Mouse (Mus musculus) spleen, embryonic (tissue): ENCODE measurements at regions not wholly inside any gene's neighbourhood (a gene's known extent, or its start where the extent isn't known, plus 50 kb on each side); places are given as distances from the start of the nearest gene placed in this dataset.

Experiments used
- CTCF ChIA-PET: fragments of 350-600 bp; sonication (Branson Sonifier 250); formaldehyde crosslinking; loops from one replicate; lab custom pipeline; 2022; lab: Charles Lee

DNA sequence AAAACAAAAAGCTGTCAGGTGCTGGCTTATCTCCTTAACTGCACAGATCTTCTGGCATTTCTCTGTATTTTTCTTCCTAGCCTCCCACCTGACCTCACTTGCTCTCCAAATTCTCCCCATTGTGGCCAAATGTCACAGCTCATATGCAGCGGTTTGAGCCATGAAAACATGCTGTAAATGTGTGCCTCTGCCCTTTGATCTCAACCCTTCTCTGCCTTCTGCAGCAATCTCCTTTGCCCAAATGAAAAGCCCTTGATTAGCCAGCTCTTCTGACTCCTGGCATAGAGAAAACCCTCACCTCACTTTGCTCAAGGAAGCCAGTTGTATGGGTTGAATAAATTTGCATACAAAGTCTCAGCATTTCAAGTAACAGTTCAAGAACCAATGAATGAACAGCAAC is 546.1 kb upstream of the Mgmt start:
- CTCF ChIA-PET: no interaction called here

DNA sequence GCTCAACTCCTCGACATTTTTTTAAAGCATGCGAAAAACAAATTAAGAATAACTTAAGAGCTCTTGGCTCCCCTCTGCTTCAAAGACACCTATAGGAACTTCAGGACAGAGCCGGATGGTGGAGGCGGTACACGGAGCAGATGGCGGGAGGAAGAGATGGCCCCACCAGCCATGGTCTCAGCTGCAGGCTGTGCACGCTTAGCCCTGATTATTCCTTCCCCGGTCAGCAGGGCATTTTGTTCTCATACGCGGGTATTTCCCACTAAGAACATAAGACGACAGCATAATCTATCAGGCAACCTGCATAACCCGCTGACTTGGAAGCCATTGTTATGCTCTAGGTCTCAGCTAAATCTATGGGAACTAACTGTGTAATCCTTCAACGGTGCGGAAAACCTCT is 544.8 kb upstream of the Mgmt start:
- CTCF ChIA-PET: no interaction called here

DNA sequence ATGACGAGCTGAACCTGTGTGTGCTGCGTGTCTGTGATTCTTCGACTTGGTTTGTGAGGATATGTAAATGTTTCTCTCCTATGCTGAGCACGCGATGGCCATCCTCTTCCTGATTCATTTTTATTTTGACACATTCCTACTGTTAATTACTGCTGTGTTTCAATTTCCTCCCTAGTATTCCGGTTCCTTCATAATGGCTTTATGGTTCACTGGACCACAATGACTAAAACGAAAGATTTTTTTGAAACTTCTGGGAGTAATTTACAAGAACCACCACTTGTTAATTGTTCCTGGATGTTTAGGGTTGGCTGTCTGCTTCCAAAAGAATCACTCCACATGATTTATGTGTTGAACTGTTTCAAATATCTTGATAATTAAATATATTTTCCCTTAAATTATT is 537.4 kb upstream of the Mgmt start:
- CTCF ChIA-PET: no interaction called here

DNA sequence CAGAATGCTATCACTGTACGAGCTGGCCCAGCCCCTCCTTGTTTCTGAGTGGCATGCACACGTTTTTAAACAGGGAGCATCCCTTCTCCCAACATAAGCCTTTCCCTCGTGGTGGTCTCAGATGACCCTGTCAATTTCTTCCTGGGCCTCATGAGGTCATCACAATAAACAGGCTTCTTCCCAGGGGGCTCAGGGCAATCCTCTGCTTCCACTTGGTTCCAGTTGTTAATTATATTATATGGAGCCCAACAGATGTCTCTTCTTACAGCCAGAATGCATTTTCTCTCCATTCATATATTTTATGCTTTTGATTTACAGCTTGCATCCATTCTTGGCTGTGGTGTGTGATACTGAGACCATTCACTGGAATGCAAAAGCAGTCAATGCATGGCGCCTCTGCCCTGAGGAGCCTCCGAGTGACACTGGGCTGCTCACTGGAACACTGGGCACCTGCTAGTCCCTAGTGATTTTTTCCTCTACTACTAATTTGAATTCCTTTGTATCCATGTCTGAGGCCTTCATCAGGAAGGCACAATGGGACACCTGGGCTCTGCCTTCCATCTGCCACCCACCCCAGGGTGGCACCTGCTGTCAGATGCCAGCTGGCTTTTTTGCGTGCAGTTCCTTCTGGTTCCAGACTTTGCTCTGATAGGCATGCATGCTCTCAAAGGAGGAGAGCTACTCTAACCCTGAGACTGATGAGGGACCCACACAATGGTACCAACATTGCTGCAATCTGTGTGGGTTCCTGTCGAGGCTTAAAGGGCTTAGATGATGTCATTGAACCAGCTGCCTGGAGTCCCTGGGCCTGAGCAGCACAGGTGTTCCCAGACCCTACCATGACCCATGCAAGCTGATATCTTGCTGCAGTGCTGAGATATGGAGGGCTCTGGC is 528.8 kb upstream of the Mgmt start:
- CTCF ChIA-PET: no interaction called here

DNA sequence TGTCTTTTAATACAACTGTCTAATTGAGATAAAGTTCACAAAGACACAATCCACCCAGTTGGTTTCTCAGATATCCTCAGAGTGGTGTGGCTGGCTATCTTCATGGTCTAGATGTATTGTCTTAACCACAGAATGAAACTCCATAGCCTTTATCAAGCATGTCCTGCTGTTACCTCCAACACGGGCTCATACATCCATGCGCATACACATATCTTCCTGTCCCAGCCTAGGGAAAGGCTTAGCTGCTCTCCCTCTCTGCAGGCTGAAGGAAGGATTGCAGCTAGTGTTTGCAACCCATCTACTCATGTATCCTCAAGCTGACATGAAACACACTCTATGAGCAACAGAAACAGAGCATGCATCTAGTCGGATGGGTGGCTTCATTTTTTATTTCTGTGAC is 517.2 kb upstream of the Mgmt start:
- CTCF ChIA-PET: no interaction called here

DNA sequence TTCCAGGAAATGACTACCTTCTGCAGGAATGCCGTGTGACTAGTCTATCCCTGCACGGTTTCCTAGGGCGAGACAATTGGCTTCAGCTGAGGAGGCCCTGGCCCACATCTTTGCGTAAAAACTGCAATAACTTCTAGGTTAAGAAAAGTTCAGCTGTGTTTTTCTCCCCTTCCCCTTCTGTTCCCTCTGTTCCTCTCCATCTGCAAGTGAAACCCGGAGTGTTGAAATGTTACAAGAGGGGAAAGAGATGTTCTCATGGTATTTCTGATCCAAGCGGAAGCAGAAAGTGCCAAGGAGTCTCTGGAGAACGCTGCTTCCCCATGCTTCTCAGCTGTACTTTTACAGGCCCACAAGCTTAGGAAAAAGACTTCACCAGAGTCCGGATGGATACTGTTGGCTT is 516.7 kb upstream of the Mgmt start:
- CTCF ChIA-PET: no interaction called here

DNA sequence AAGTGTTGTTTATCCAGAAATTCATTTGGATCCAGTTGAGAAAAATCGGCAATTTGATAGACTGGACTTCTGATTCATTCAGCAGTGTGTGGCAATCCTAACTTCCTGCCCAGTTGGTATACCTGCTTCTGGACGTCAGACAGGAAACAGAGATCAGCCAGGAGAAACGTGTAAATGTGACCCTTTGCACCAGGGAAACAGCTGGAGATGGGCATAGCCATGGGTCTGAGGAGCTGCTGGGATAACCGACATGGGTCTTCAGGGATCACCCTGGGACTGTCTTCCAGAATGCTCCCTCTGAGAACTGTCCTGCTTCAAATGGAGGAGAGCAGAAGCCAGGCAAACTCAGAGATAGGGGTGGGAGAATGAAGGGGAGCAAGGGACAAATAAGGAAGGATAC is 516.1 kb upstream of the Mgmt start:
- CTCF ChIA-PET: no interaction called here

DNA sequence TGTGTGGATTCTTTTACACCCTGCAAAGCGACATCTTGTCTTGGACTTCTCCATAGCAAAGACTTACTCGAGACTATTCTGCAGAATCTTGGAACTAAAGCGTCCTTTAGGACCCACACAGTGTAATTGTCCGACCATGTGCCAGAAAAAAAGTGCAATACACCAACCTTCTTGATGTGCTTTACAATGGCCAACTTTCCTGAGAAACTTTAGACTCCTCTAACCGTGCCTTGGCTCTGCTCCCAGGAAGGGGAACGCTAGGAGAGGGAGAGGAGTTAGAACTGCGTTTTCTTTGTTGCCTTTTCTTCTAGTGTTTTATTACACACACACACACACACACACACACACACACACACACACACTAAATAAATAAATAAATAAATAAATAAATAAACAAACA is 515.1 kb upstream of the Mgmt start:
- CTCF ChIA-PET: no interaction called here

DNA sequence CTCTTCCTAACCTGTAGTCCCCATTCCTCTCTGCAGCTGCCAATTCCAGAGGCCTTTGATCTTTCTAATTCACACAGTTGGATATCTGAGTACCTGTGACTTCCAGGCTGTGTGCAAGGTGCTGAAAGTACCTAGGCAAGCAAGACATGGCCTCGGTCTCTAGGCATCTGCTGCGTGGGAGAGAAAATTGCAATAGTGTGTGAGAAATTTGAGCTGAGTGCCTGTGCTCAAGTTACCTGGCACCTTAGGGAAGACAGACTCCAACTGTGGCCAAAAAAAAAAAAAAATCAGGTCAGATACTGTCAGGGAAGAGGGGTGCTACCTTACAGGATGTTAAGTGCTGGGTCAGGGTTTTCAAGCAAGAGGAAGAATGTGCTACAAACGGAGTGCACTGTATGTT is 514.7 kb upstream of the Mgmt start:
- CTCF ChIA-PET: no interaction called here

DNA sequence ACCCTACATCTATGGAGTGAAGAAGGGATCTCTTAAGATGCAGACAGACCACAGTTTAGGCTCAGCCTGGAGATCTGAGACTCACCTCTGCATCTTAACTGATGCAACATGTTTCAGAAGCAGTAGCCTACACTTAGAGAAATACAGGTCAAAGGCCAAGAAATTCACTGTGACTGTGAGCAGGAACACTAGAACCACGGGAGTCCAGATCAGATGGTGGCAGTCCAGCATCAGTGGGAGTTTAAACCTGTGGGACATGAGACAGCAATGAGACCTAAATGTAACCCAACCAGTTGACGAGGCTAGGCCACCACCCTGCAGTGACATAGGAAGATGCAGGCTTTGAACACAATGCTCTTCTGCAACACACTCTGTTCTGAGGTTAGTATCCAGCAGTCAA is 511.1 kb upstream of the Mgmt start:
- CTCF ChIA-PET: no interaction called here

DNA sequence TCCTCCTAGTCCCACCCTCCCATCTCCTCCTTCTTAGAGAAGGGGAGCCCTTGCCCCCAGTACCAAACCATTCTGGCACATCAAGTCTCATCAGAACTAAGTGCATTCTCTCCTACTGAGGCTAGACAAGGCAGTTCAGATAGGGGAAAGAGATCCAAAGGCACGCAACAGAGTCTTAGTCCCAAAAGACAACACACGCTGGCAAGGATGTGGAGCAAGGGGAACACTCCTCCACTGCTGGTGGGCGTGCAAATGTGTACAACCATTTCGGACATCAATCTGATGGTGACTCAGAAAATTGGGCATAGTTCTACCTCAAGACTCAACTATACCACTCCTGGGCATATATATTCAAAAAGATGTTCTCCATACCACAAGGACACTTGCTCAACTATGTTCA is 506.7 kb upstream of the Mgmt start:
- CTCF ChIA-PET: no interaction called here

DNA sequence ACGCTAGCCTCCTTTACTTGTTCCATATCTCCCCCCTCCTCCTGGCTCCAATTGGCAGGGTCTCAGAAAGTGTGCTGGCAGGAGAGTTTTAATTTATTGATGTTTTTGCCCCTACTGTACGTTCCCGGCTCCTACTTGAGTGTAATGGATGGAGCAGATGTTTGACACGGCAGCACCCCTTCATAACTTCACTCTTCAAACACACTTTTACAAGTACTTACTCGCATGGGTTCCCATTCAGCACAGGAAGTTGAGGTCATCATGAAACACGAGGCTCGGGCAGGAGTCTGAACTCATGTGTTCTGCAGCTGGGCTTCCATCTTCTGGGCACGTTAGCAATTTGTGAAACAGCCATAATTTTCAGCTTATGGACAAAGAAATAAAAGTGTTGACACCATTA is 504.3 kb upstream of the Mgmt start:
- CTCF ChIA-PET: no interaction called here

DNA sequence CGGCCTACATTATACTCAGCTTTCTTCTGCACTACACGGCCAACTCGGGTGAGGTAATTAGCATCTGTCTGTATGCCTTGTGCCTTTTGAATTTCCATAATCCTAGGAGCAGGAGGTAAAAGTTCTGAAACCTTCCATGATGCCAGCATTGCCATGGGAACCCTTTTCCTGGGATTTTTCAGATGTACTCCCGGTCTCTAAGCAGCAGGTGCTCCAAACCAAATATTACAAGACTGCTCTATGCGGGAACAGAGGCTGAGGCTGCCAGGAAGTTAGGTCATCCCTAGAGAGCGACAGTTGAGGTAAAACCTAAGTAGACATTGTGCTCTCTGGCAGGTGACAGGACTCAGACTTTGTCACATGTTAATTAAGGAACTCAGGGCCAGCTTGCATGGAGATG is 501.0 kb upstream of the Mgmt start:
- CTCF ChIA-PET: no interaction called here

DNA sequence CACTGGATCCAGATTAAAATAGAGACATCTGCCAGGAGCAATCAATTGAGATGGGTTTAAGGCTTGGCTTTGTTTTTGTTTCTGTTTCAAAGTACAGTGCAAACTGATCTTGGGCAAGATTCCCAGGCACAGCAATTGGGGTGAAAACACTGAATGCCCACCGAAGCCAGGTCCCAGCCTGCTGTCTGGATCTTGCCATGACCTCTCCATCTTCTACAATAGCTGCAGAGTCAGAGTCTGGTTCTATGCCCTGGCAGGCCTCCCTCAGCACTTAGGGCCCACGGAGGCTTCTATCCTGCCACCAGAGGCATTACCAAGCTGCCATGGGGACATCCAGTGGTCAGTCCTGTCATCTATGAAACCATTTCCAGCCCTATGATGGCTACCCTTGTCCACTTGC is 498.6 kb upstream of the Mgmt start:
- CTCF ChIA-PET: no interaction called here

DNA sequence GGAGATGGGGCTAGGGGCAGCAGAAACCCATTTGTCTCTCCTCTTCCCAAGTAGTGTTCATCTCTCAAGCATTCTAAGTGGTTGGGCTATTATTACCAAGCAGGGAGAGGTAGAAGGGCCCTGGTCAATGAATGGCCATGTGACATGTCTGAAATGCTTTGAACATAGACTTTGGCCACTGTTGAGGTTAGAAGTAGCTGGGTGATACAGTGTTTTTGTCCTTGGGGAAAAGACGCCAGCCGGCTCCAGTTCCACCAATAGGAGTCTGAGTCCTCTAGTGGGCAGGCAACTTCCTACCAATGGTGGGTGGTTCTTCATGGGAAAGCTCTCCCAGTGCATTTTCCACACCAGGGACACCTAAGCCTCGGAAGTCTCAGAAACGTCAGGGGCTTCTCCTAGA is 497.3 kb upstream of the Mgmt start:
- CTCF ChIA-PET: no interaction called here

DNA sequence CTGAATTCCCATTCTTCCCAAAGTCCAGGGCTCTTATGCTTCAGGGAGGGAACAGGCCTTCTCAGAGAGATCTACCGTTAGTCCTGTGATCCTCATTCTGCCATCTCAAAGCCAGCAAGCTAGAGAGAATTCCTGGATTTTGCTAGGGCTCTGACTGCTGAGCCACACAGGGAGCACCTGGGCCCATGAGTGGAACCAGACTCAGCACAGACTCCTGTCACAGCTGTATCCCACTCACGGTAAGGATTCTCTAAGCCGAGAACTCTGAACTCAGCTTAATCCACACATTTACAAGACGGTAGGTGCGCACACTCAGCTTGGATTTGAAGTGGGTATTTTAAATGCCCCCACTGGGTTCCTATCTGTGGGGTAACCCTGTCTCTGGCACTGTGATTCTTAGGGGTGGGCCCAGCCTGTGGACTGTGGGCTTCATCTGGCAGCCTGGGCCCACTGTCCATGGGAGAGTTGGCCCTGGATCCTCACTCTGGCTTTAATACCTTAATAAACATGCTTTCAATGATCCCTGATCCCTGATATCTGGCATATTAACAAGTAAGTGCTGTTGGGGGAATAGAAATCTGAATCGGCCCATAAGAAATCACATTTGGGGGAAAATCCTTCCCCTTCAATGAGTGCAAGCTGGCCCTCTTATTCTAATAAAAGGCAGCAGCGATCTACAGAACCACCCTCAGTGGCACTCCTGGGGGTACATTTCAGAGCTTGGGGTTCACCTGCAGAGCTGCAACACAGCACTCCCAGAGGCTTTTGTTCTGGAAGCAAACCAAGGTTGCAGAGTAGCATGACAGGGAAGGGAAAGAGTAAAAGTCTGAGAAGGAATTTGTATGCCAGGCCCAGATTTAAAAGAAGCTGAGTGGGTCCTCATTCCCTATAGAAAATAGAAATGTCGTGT is 491.5 kb upstream of the Mgmt start:
- CTCF ChIA-PET: no interaction called here

DNA sequence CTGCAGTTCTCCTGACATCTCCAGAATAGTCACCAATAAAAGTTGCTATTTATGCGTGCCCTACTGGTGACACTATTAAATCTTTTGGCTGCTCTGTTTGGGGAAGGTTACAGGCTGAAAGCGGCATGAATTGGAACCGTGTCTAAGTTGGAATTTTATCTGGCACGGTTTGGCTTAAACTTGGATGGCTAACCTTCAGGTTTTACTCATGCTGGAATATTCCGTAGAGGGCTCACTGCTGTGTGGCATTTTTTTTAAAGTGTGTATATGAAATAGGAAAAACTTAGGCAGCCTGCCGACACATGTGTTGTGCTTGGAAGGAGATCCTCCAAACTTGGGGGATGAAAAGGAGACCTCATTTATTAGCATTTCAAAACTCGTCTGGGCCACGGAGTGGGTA is 489.0 kb upstream of the Mgmt start:
- CTCF ChIA-PET: no interaction called here

DNA sequence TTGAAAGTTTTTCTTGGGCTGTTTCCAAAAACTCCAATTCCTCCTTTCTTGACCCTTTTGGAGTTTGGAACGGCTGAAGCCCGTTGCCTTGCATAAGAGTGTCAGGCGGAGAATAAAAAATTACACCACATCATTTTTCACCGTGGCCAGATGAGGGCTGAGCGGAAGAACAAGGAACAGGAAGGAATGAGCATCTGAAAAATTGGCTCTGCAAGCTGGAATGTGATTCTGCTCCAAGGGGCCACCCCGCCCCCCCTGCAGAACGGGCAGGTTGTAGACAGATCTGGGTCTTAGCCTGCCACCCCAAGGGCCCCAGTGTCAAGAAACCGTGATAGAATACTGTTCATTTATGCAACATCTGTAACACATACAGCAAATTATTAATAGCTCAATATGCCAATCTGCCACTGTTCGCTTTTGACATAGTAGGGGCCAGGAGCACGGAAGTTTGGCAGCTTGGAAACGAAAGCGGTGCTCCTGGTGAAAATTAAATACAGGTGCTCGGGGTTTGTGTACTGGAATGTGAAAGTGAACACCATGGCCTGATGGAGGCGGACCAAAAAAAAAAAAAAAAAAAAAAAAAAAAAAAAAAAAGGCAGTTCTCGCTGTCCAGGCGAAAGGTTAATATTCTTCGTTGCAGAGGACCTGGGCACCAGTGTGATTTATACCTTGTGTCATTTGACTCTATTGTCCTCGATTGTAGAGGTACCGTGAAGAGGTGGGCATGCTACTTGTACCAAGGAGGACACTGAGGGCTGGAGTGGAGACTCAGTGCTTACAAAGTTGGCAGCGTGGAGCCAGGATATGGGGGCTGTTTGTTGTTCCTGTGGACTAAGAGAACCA is 487.9 kb upstream of the Mgmt start:
- CTCF ChIA-PET: no interaction called here

DNA sequence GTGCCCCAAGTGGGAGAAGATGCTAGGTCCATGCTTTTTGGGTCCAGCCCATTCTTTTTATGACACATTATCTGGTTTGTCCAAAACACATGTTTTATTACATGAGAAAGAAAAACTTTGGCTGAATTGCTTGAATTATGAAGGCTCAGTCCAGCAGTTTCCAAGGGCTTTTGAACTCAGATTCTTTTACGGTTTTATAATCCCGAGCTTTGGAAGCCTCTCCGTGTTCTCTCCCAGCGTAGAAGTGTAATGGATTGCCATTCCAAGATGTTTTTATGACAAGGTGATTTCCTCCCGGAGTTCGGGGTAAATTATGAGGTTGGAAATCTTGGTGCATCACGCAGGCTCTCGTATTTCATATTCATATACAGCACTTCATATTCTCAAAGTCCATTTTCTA is 479.6 kb upstream of the Mgmt start:
- CTCF ChIA-PET: no interaction called here

DNA sequence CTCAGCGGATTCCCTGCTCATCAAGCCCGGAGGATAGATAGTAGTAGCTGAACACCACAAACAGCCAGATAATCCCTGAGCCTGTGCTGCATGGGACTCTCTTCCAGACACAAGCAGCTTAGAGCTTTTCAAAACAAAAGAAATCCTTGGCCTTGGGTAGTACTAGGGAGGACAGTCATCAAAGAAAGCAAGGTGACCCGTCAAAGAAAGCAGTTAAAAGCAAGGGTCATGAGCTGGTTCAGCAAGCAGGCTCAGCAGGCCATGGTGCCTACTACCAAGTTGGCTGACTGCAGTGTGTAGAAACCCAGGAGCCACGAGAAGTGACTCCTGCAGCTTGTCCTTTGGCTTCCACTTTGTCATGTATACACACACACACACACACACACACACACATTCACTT is 477.1 kb upstream of the Mgmt start:
- CTCF ChIA-PET: no interaction called here

DNA sequence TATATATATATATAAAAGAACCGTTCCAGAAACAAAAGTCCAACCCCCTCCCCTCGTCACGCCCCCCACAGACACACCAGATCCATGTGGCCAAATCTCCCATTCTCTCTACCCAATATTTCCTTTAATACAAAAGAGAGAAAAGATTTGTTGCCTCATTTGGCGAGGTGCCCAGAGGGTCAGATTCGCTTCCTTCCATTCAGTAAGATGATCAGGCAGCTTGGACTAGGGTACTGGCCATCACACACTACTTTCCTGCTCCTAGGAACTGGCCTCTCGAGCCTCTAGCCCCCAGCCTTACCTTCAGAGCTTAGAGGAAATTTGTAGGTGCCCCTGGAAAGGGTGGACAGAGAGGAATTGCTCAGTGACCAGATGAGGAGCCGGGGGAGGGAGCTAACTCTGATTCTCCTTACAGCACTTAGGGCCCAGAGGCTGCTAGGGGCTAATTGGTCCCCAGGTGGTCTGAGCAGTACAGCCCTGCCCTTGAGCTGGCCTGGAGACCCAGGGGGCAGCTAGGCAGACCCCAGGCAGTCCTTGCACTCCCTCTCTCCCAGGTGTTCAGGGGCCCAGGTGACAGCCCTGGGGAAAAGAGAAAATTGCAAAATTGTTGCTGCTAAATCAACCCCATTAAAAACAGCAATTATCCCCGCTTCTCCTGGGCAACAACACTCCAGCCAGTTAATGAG is 470.4 kb upstream of the Mgmt start:
- CTCF ChIA-PET: no interaction called here

DNA sequence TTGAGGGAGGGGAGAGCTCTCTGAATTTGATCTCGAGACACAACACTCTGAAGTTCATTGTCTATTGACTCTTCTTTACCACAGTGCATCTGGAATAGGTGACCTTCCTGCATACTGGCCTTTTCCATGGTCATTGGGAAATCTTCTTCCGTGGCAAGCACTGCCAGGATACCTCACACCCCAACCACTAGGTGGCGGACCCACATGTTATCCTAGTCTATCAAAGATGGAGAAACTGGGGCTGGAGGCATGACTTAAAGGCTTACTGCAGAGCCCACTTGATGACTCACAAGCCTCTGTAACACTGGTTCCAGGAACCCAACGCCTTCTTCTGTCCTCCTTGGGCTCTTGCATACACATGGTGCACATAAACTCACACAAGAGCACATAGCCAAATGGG is 467.2 kb upstream of the Mgmt start:
- CTCF ChIA-PET: no interaction called here
